Mouse (Mus musculus) embryonic facial prominence, embryonic 10.5 days (tissue): ENCODE measurements around the gene Prss43. TPM values are rescaled to one million over a fixed set of nuclear protein-coding genes. Genes with fewer than 3 reads are reported as not detected.
A peak's percentile ranks its signal among the peaks of the same experiment; 100 is the strongest.

Experiments used
- DNase-seq: peaks from one replicate; pipeline ENCODE4 v3.0.0-alpha.2; 2017; ENCODE audit warnings: low spot score
- H3K27ac ChIP-seq: fragments of 300-500 bp; sonication (generic); replicated peaks from 2 replicates; pipeline ENCODE4 v1.5.1; 2016; ENCODE audit warnings: mild to moderate bottlenecking
- H3K27me3 ChIP-seq: fragments of 300-500 bp; sonication (generic); replicated peaks from 2 replicates; pipeline ENCODE4 v1.6.1; 2016; ENCODE audit warnings: low read depth, mild to moderate bottlenecking; ENCODE audit not compliant: poor library complexity, severe bottlenecking
- H3K36me3 ChIP-seq: fragments of 300-500 bp; sonication (generic); replicated peaks from 2 replicates; pipeline ENCODE4 v1.6.1; 2016; ENCODE audit warnings: mild to moderate bottlenecking, moderate library complexity
- H3K4me1 ChIP-seq: fragments of 300-500 bp; sonication (generic); 2 replicates; pipeline ENCODE4 v1.6.1; 2016
- H3K4me3 ChIP-seq: fragments of 300-500 bp; sonication (generic); 2 replicates; pipeline ENCODE4 v1.5.1; 2016; ENCODE audit warnings: mild to moderate bottlenecking, moderate library complexity
- H3K9me3 ChIP-seq: fragments of 300-500 bp; sonication (generic); 2 replicates; pipeline ENCODE4 v1.6.1; 2016; ENCODE audit warnings: mild to moderate bottlenecking
- WGBS: fragments of 180-500 bp; shearing (Covaris S2); methylation state at CpG from one replicate; pipeline ENCODE4 v1.1.7; 2016; 5-methylcytosine and 5-hydroxymethylcytosine counted together
- polyA plus RNA-seq: library from polyadenylated mRNA; unstranded; fragments of >200 nt; fragmentation: Nextera tagmentation; extraction: Ambion mirVana; gene quantifications from 2 replicates; pipeline ENCODE4 v1.2.1, GENCODE M21; 2016

Gene Prss43
- polyA plus RNA-seq, 1 experiment from 2014 or later = not detected

DNA sequence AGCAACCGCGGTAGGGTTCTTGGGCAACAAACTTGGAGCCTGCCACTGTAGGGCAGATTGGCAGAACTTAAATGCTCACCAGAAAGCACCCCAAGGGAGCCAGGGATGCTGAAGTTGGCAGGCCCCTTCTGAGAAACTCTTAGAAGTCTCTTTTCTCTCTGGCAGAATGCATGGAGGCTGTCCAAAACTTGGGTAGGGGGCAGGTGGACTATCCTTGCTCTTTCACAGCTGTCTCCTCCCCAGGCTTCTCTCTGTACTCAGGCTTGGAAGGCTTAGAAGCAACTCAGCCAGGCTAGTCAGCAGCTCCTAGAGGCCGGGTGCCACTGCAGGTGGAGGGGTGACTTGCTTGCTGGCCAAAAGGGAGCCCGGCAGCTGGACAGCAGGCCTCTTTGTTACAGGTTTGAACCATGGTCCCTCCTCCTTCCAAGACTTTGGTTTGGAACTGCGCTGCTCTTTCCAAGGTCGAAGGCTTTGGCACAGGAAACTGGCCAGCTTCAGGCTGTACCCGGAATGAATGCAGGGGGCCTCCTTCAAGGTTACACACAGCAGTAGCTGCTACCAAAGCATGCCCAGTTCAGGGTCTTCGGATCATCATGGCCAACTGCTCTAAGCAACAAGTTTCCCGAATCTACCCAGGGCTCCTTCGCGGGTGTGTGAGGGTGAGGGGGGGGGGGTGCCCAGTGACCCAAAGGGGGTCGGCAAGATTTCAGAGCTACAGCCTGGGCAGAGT is 52.9 kb downstream of the Prss43 start, which contains the start of gene Als2cl:
TSS of gene Als2cl (plus strand) at position 680 of the 730 bp plus-strand sequence.
- Histone ChIP-seq H3K9me3 (no peaks in the 10 kb centered on the region), H3K27ac (peak within 1 kb of the TSS; percentile 65), H3K4me3 (peak within 1 kb of the TSS; percentile 70), H3K36me3 (no peaks in the 10 kb centered on the region), H3K4me1 (peaks cover 37% of the 10 kb centered on the region), H3K27me3 (peaks cover 74% of the 10 kb centered on the region)
- peak; percentile 36 for DNase-seq
- 14% methylated on average over 12 of the region's 12 CpGs for WGBS

DNA sequence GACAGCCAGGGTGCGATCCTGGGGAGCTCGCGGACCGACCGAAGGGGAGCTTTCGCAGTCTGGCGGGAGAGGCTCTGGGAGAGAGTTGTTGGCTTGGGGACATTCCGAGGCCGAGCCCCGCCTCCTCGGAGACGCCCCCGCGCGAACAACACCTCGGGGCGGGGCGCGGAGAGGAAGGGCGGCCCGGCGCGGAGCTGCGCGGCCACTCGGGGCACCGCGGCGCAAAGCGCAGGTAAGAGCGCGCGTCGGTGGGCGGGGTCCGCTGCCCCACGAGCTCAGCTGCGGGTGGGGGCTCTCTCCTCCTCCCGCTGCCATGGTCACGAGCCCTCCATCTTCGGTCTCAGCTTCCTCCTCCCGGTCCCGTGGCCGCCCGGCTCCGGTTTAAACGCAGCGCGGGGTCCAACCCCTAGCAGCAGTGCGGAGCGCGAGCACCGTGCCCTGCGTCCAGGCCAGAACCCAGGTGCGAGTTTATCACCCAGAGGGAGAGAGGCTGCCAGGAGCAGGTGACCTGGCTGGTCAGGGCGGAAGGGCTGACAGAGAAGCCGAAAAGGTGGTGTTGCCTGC is 53.6 kb downstream of the Prss43 start, which contains the start of gene Tmie:
TSS of gene Tmie (minus strand) at position 116 of the 564 bp plus-strand sequence.
- Histone ChIP-seq H3K27me3 (peaks cover 67% of the 10 kb centered on the region), H3K4me3 (peak within 1 kb of the TSS; percentile 70), H3K27ac (peak within 1 kb of the TSS; percentile 65), H3K4me1 (peaks cover 29% of the 10 kb centered on the region), H3K9me3 (no peaks in the 10 kb centered on the region), H3K36me3 (no peaks in the 10 kb centered on the region)
- DNase-seq = peak; percentile 65
- 1% methylated on average over 57 of the region's 57 CpGs for WGBS

DNA sequence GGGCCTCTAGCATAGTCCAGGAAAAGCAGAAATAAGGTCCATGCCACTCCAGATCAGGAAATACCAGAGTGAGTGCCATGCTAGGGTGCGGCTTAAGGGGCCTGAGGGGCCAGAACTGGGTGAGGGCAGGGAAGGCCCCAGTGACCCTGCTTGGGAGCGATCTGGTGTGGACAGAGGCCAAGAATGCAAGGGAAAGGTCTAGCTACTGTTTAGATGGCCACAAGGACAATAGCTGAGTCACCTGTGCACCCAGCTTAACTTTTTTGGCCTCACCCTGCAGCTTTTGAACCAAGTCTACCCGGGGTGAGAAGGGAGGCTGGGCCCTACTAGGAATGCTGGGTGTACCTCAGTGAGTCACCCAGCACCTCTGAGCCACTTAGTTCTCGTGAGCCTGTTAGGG is 54.3 kb downstream of the Prss43 start:
- Histone ChIP-seq H3K4me3 (peak overlapping the region; percentile 70), H3K36me3 (no peaks in the 10 kb centered on the region), H3K4me1 (peaks cover 23% of the 10 kb centered on the region), H3K27me3 (peaks cover 62% of the 10 kb centered on the region), H3K27ac (no peak overlapping the region), H3K9me3 (no peaks in the 10 kb centered on the region)
- 69% methylated on average over 4 of the region's 4 CpGs for WGBS
- DNase-seq = no peak

Other genes with a start within 250 kb of the Prss43 start
- gene Nradd, start 202.2 kb upstream of the Prss43 start, polyA plus RNA-seq = 37.8 and 39.3 TPM in 2 replicates
- gene Nbeal2, start 172.5 kb upstream of the Prss43 start, polyA plus RNA-seq = 1.9 and 2.0 TPM in 2 replicates
- gene Ccdc12, start 170.2 kb upstream of the Prss43 start, polyA plus RNA-seq = 174 and 177 TPM in 2 replicates
- gene Myl3, start 84.8 kb upstream of the Prss43 start, polyA plus RNA-seq = 0.86 and 4.4 TPM in 2 replicates
- 39.2 and 46.3 TPM in 2 replicates for gene Pth1r, start 79.5 kb upstream of the Prss43 start, polyA plus RNA-seq
- not detected in 2 replicates for gene Prss42, start 28.5 kb upstream of the Prss43 start, polyA plus RNA-seq
- not detected in 2 replicates for gene Prss44, start 12.7 kb upstream of the Prss43 start, polyA plus RNA-seq
- gene Prss45, start 7.9 kb downstream of the Prss43 start, polyA plus RNA-seq = not detected in 2 replicates
- gene Prss46, start 17.8 kb downstream of the Prss43 start, polyA plus RNA-seq = not detected in 2 replicates
- 0.55 and 0.67 TPM in 2 replicates for gene Prss50, start 31.3 kb downstream of the Prss43 start, polyA plus RNA-seq
- gene Als2cl, start 53.2 kb downstream of the Prss43 start, polyA plus RNA-seq = 1.5 and 2.1 TPM in 2 replicates
- gene Tmie, start 53.4 kb downstream of the Prss43 start, polyA plus RNA-seq = 0.31 and 0.60 TPM in 2 replicates
- not detected in 2 replicates for gene Fam240a, start 90.2 kb downstream of the Prss43 start, polyA plus RNA-seq
- not detected in 2 replicates for gene Tdgf1, start 119.5 kb downstream of the Prss43 start, polyA plus RNA-seq
- 0.14 and 0.15 TPM in 2 replicates for gene Lrrc2, start 124.9 kb downstream of the Prss43 start, polyA plus RNA-seq
- gene Rtp3, start 163.9 kb downstream of the Prss43 start, polyA plus RNA-seq = 0.11 and 0.40 TPM in 2 replicates
- not detected in 2 replicates for gene Ltf, start 192.6 kb downstream of the Prss43 start, polyA plus RNA-seq
- gene Ccrl2, start 230.8 kb downstream of the Prss43 start, polyA plus RNA-seq = 0.35 and 0.98 TPM in 2 replicates